Mouse (Mus musculus): ENCODE measurements at regions not wholly inside any gene's neighbourhood (a gene's known extent, or its start where the extent isn't known, plus 50 kb on each side); places are given as distances from the start of the nearest gene placed in this dataset.
"Not testable (repeated sequence)": the region's sequence is repeated elsewhere in the genome, so short reads cannot be mapped to it uniquely, and the experiment has no call there.

GRCm38 (mm10) chr3:124067538-124067937 is 253.1 kb upstream of the Tram1l1 start:
- H3K27ac ChIP-seq: no peak overlapping the region
- WGBS: 91% methylated on average over 2 of the region's 2 CpGs
- no peak for ATAC-seq (ENCODE audit: low FRiP score)

DNA sequence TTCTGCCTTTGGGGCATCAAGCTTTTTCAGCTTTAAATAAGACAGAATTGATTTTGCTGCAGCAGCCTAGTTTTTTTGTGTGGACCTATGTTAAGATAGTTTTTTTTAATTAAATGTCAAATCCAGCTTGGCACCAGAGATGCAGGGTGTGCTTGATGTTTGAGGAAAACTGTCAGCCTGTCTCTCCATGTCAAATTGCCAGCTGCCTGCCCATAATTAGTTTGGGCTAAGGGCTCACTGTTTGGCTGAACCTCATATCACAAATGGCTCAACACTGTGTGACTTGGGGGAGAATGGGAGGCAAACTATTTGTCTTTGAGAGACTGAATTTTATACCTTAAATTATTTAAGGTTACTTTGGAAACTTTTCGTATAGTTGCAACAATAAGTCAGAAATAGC is 252.7 kb upstream of the Tram1l1 start:
- Histone ChIP-seq H3K27me3 (no peaks in the 10 kb centered on the region), H3K4me2 (no peak overlapping the region), H3K9ac (no peak overlapping the region), H3K4me1 (no peaks in the 10 kb centered on the region), H3K27ac (no peak overlapping the region), H3K36me3 (replicated peaks) (no peaks in the 10 kb centered on the region), H3K4me3 (replicated peaks) (no peak overlapping the region), H3K9me3 (no peaks in the 10 kb centered on the region)
- WGBS: 84% methylated on average over 1 of the region's 1 CpGs
- ATAC-seq (ENCODE audit: low FRiP score): no peak

More at GRCm38 (mm10) chr3:124067538-124067937, 253.1 kb upstream of the Tram1l1 start:
- Histone ChIP-seq H3K9me3 (no peaks in the 10 kb centered on the region), H3K4me3 (replicated peaks) (no peak overlapping the region), H3K27me3 (no peaks in the 10 kb centered on the region), H3K4me1 (no peaks in the 10 kb centered on the region), H3K9ac (no peak overlapping the region), H3K4me2 (no peak overlapping the region), H3K36me3 (replicated peaks) (no peaks in the 10 kb centered on the region)

DNA sequence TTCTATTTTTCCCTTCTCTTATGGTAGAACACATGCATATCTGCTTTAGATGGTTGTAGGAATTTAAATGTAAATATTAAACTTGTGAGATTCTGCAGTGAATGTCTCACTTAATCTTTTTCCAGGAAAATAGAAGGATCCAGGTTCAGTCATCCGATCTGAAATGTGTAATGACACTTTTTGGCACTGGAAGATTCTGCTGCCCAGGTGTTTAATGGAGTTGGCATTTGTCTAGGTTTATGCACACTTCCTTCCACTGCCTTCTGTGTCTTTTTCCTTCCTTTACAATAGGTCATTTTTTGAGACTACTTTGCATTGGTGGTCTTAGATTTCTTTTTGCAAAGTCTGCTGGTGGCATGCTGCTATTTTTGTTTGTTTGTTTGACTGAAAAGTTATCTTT is 251.5 kb upstream of the Tram1l1 start:
- no peak overlapping the region for H3K4me2 ChIP-seq
- 90% methylated on average over 1 of the region's 1 CpGs for WGBS

GRCm38 (mm10) chr3:124075974-124076606 is 244.6 kb upstream of the Tram1l1 start:
- Histone ChIP-seq H3K4me2 (no peak overlapping the region), H3K27me3 (no peaks in the 10 kb centered on the region), H3K9ac (no peak overlapping the region), H3K36me3 (replicated peaks) (no peaks in the 10 kb centered on the region), H3K9me3 (no peaks in the 10 kb centered on the region), H3K27ac (no peak overlapping the region), H3K4me1 (no peaks in the 10 kb centered on the region), H3K4me3 (replicated peaks) (no peak overlapping the region)
- ATAC-seq (ENCODE audit: low FRiP score): no peak
- WGBS: 80% methylated on average over 6 of the region's 6 CpGs

More for the DNA sequence above, 251.5 kb upstream of the Tram1l1 start:
- Histone ChIP-seq H3K4me1 (no peaks in the 10 kb centered on the region), H3K4me3 (replicated peaks) (no peak overlapping the region), H3K9me3 (no peaks in the 10 kb centered on the region), H3K27ac (no peak overlapping the region), H3K36me3 (replicated peaks) (no peaks in the 10 kb centered on the region), H3K9ac (no peak overlapping the region), H3K27me3 (no peaks in the 10 kb centered on the region)
- ATAC-seq (ENCODE audit: low FRiP score): no peak

DNA sequence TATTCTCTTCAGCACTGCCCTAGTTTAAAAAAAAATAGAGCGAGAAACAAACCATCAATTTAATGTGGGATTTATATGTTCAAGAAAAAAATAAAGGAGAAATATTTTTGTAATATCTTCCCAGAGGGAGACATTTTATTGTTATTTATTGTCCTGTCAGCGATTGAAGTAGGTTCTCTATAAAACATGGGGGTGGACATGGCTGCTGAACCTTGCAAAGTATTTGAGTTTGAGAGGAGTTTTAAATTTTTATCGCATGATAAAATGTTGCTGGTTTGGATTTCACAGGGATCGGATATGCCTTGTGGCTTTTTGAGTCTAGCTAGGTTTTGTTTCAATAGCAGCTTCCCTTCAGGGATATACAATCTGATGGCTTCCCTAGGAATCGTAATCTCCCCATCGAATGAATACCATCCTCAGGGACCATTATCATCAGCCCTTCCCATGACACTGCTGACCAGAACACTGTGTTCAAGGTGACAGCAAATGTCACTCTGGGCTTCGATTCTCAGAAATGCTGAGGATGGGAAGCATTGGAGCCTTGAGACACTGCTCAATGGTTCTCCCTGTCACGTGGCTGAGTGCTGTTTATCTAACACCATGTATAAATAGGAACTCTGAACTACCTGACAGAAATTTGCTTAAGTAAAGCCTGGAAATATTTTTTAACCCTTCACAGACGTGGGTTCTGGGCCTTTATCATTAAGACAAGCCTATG is 228.1 kb upstream of the Tram1l1 start:
- Histone ChIP-seq H3K4me2 (no peak overlapping the region), H3K27ac (no peak overlapping the region), H3K4me1 (no peaks in the 10 kb centered on the region), H3K9ac (no peak overlapping the region), H3K36me3 (replicated peaks) (no peaks in the 10 kb centered on the region), H3K9me3 (no peaks in the 10 kb centered on the region), H3K4me3 (replicated peaks) (no peak overlapping the region), H3K27me3 (no peaks in the 10 kb centered on the region)
- 88% methylated on average over 9 of the region's 9 CpGs for WGBS
- ATAC-seq (ENCODE audit: low FRiP score): no peak

GRCm38 (mm10) chr3:124113995-124114394 is 206.7 kb upstream of the Tram1l1 start:
- H3K4me2 ChIP-seq: no peak overlapping the region
- ATAC-seq (ENCODE audit: low FRiP score): no peak
- no peaks in the 10 kb centered on the region for H3K4me1 ChIP-seq
- H3K9me3 ChIP-seq: no peaks in the 10 kb centered on the region
- WGBS: 82% methylated on average over 1 of the region's 1 CpGs
- no peaks in the 10 kb centered on the region for H3K36me3 ChIP-seq (replicated peaks)
- no peaks in the 10 kb centered on the region for H3K27me3 ChIP-seq
- H3K4me3 ChIP-seq (replicated peaks): no peak overlapping the region
- H3K9ac ChIP-seq: no peak overlapping the region
- no peak overlapping the region for H3K27ac ChIP-seq

GRCm38 (mm10) chr3:124156255-124156654 is 164.4 kb upstream of the Tram1l1 start:
- Histone ChIP-seq H3K9ac (no peak overlapping the region), H3K4me1 (no peaks in the 10 kb centered on the region), H3K36me3 (replicated peaks) (no peaks in the 10 kb centered on the region), H3K4me3 (replicated peaks) (no peak overlapping the region), H3K27me3 (no peaks in the 10 kb centered on the region), H3K4me2 (no peak overlapping the region), H3K9me3 (no peaks in the 10 kb centered on the region), H3K27ac (no peak overlapping the region)
- 66% methylated on average over 2 of the region's 2 CpGs for WGBS
- ATAC-seq (ENCODE audit: low FRiP score): no peak

- H3K9ac ChIP-seq: no peak overlapping the region
- no peaks in the 10 kb centered on the region for H3K9me3 ChIP-seq
- no peak overlapping the region for H3K4me3 ChIP-seq (replicated peaks)
- no peaks in the 10 kb centered on the region for H3K4me1 ChIP-seq
- no peak overlapping the region for H3K4me2 ChIP-seq
- no peaks in the 10 kb centered on the region for H3K27me3 ChIP-seq
- H3K36me3 ChIP-seq (replicated peaks): no peaks in the 10 kb centered on the region
- no peak overlapping the region for H3K27ac ChIP-seq
- WGBS: 79% methylated on average over 6 of the region's 6 CpGs
- 0 out of 2 replicates have a peak, but pooled peaks have one; percentile 30 for ATAC-seq (ENCODE audit: low FRiP score)
These were observed 162.6 kb upstream of the Tram1l1 start for GRCm38 (mm10) chr3:124157858-124158655.

GRCm38 (mm10) chr3:124193331-124193730 is 127.3 kb upstream of the Tram1l1 start:
- H3K27me3 ChIP-seq; H3K27ac ChIP-seq; ATAC-seq (ENCODE audit: low FRiP score); H3K4me2 ChIP-seq; H3K9me3 ChIP-seq; H3K9ac ChIP-seq; H3K4me1 ChIP-seq; H3K36me3 ChIP-seq (replicated peaks); H3K4me3 ChIP-seq (replicated peaks): not testable (repeated sequence)
- WGBS: 75% methylated on average over 6 of the region's 6 CpGs

GRCm38 (mm10) chr3:124200226-124200940 is 120.3 kb upstream of the Tram1l1 start:
- not testable (repeated sequence) for H3K36me3 ChIP-seq (replicated peaks); H3K27me3 ChIP-seq; H3K4me3 ChIP-seq (replicated peaks); H3K9me3 ChIP-seq; H3K4me2 ChIP-seq; ATAC-seq (ENCODE audit: low FRiP score); H3K9ac ChIP-seq; H3K4me1 ChIP-seq; H3K27ac ChIP-seq
- WGBS: 85% methylated on average over 9 of the region's 9 CpGs

GRCm38 (mm10) chr3:124217131-124217530 is 103.5 kb upstream of the Tram1l1 start:
- Histone ChIP-seq H3K36me3 (replicated peaks) (no peaks in the 10 kb centered on the region), H3K9ac (no peak overlapping the region), H3K27ac (no peak overlapping the region), H3K4me1 (no peaks in the 10 kb centered on the region), H3K9me3 (no peaks in the 10 kb centered on the region), H3K4me2 (no peak overlapping the region), H3K27me3 (no peaks in the 10 kb centered on the region), H3K4me3 (replicated peaks) (no peak overlapping the region)
- WGBS: 87% methylated on average over 2 of the region's 2 CpGs
- no peak for ATAC-seq (ENCODE audit: low FRiP score)

- 83% methylated on average over 4 of the region's 4 CpGs for WGBS
- H3K4me1 ChIP-seq: no peaks in the 10 kb centered on the region
- H3K27me3 ChIP-seq: no peaks in the 10 kb centered on the region
- no peak overlapping the region for H3K9ac ChIP-seq
- H3K27ac ChIP-seq: no peak overlapping the region
- no peak for ATAC-seq (ENCODE audit: low FRiP score)
- H3K4me3 ChIP-seq (replicated peaks): no peak overlapping the region
- H3K9me3 ChIP-seq: no peaks in the 10 kb centered on the region
- H3K4me2 ChIP-seq: no peak overlapping the region
- no peaks in the 10 kb centered on the region for H3K36me3 ChIP-seq (replicated peaks)
These were observed 94.7 kb upstream of the Tram1l1 start for GRCm38 (mm10) chr3:124225982-124226381.

Data from forebrain, embryonic 12.5 days (tissue).